Mouse (Mus musculus): Measurements from ENCODE around the gene Plekha6. TPM values are rescaled to one million over a fixed set of nuclear protein-coding genes. Genes with fewer than 3 reads are reported as not detected.

Plekha6 gene
- polyA plus RNA-seq, 1 experiment from 2014 or later = 18.7 TPM

GRCm38 (mm10) chr1:133347226-133347625 is 183.2 kb downstream of the Plekha6 start:
- Histone ChIP-seq H3K9me3 (replicated peaks) (0 out of 2 replicates have a peak, but pooled peaks cover 4% of the 10 kb centered on the region), H3K4me2 (no peak overlapping the region), H3K27me3 (replicated peaks) (peaks cover 5% of the 10 kb centered on the region; the same call in 1 of the 2 replicates), H3K36me3 (no peaks in the 10 kb centered on the region), H3K4me1 (replicated peaks) (peaks cover 17% of the 10 kb centered on the region), H3K4me3 (no peak overlapping the region), H3K9ac (no peak overlapping the region), H3K27ac (ENCODE audit: poor library complexity, severe bottlenecking) (no peak overlapping the region)
- WGBS = 49% methylated on average over 3 of the region's 3 CpGs
- no peak for ATAC-seq (ENCODE audit: insufficient number of reproducible peaks, low FRiP score)

- WGBS = 55% methylated on average over 11 of the region's 11 CpGs
- Histone ChIP-seq H3K4me1 (replicated peaks) (peaks cover 17% of the 10 kb centered on the region), H3K27ac (ENCODE audit: poor library complexity, severe bottlenecking) (no peak overlapping the region), H3K9me3 (replicated peaks) (0 out of 2 replicates have a peak, but pooled peaks cover 4% of the 10 kb centered on the region), H3K36me3 (no peaks in the 10 kb centered on the region), H3K27me3 (replicated peaks) (peaks cover 12% of the 10 kb centered on the region; the same call in 1 of the 2 replicates), H3K4me2 (no peak overlapping the region), H3K4me3 (no peak overlapping the region), H3K9ac (no peak overlapping the region)
- ATAC-seq (ENCODE audit: insufficient number of reproducible peaks, low FRiP score) = peak; percentile 36; the same call in 1 of the 2 replicates
These were observed 183.9 kb downstream of the Plekha6 start for GRCm38 (mm10) chr1:133347693-133348520.

GRCm38 (mm10) chr1:133350210-133350609 is 186.2 kb downstream of the Plekha6 start, which contains the start of gene Ren1:
TSS of gene Ren1 (plus strand) at chr1:133350510.
- 89% methylated on average over 1 of the region's 1 CpGs for WGBS
- H3K27me3 ChIP-seq (replicated peaks) = peaks cover 28% of the 10 kb centered on the region
- no peak within 1 kb of the TSS for H3K4me2 ChIP-seq
- H3K9me3 ChIP-seq (replicated peaks) = no peaks in the 10 kb centered on the region
- no peak within 1 kb of the TSS for H3K27ac ChIP-seq (ENCODE audit: poor library complexity, severe bottlenecking)
- no peak within 1 kb of the TSS for H3K9ac ChIP-seq
- no peak within 1 kb of the TSS for H3K4me3 ChIP-seq
- ATAC-seq (ENCODE audit: insufficient number of reproducible peaks, low FRiP score) = no peak
- H3K4me1 ChIP-seq (replicated peaks) = peaks cover 17% of the 10 kb centered on the region
- H3K36me3 ChIP-seq = no peaks in the 10 kb centered on the region

- Histone ChIP-seq H3K36me3 (no peaks in the 10 kb centered on the region), H3K9ac (no peak overlapping the region), H3K4me1 (replicated peaks) (peaks cover 17% of the 10 kb centered on the region), H3K4me3 (no peak overlapping the region), H3K9me3 (replicated peaks) (no peaks in the 10 kb centered on the region), H3K27ac (ENCODE audit: poor library complexity, severe bottlenecking) (no peak overlapping the region), H3K4me2 (no peak overlapping the region), H3K27me3 (replicated peaks) (peaks cover 42% of the 10 kb centered on the region)
- 46% methylated on average over 9 of the region's 9 CpGs for WGBS
- ATAC-seq (ENCODE audit: insufficient number of reproducible peaks, low FRiP score) = no peak
These were observed 187.8 kb downstream of the Plekha6 start for GRCm38 (mm10) chr1:133351762-133352161.

Other genes starting within 250 kb of the Plekha6 start
- gene Mdm4, start 133.6 kb upstream of the Plekha6 start, polyA plus RNA-seq (2016; fragmentation: Nextera tagmentation; extraction: Ambion mirVana) = 31.3 and 35.5 TPM in 2 replicates
- gene Pik3c2b, start 118.5 kb upstream of the Plekha6 start, polyA plus RNA-seq (2016; fragmentation: Nextera tagmentation; extraction: Ambion mirVana) = 11.5 and 11.7 TPM in 2 replicates
- 42.3 and 46.2 TPM in 2 replicates for gene Ppp1r15b, start 33.1 kb upstream of the Plekha6 start, polyA plus RNA-seq (2016; fragmentation: Nextera tagmentation; extraction: Ambion mirVana)
- gene Golt1a, start 145.6 kb downstream of the Plekha6 start, polyA plus RNA-seq (2016; fragmentation: Nextera tagmentation; extraction: Ambion mirVana) = not detected in 2 replicates
- gene Kiss1, start 157.7 kb downstream of the Plekha6 start, polyA plus RNA-seq (2016; fragmentation: Nextera tagmentation; extraction: Ambion mirVana) = not detected in 2 replicates
- 0.18 TPM in 1 of 2 replicates, not detected in the other for gene Ren1, start 186.3 kb downstream of the Plekha6 start, polyA plus RNA-seq (2016; fragmentation: Nextera tagmentation; extraction: Ambion mirVana)
- gene Etnk2, start 199.4 kb downstream of the Plekha6 start, polyA plus RNA-seq (2016; fragmentation: Nextera tagmentation; extraction: Ambion mirVana) = 1.7 and 2.1 TPM in 2 replicates

Measured in heart, embryonic 12.5 days (tissue).